Mouse (Mus musculus): ENCODE measurements around the gene Clnk. TPM values are rescaled to one million over a fixed set of nuclear protein-coding genes. Genes with fewer than 3 reads are reported as not detected.
"Not testable (repeated sequence)": the region's sequence is repeated elsewhere in the genome, so short reads cannot be mapped to it uniquely, and the experiment has no call there.

Clnk gene
- not detected in 2 replicates for total RNA-seq (2021)
- long read RNA-seq: 0 reads

DNA sequence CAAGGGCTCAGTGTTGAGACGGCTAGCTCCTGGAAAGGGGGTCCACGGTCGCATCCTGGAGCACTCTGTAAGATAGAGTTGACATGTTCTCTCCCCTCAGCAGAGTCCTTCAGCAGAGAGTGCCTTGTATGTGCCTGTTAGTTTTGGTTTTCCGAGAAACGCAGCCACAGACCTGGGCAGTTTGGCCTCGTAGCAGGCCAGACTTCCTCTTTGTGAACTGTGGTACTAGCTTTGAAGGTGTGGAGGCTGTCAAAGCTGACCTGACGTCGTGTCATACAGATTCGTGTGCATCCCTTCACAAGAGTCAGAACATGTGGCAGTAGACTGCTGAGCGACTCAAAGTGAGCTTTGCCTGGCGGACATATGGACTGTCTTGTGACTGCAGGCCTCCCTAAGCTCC is at the start of gene Clnk:
Gene Clnk, minus strand, starts transcription at position 191 of the 400 bp plus-strand sequence.
- DNase-seq: no peak

- DNase-seq: no peak
Observed at GRCm38 (mm10) chr5:38905271-38905670, 28.7 kb upstream of the Clnk start.

DNA sequence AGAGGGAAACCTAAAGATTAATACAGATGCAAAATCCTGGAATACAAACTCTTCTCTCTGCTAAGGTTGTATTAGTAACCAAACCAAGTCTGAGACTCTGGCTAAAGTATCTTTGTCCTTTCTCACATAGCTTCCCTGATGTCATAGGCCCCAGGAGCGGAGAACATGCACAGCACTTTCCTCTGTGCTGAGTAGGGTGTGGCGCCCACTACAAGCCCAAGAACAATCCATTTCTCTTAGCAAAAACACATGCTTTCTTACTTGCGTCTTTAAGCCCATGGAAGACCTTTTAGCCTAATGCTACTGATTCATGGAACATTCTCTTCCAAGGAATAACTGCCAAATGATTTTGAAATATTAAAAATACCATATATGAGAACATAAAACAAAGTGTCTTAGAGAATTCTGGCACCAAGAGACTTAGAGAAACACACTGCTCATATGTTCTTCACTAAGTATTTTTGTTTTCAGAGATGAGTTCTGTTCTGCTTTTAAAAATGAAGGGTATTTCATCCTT is 28.0 kb upstream of the Clnk start:
- no peak for DNase-seq

DNA sequence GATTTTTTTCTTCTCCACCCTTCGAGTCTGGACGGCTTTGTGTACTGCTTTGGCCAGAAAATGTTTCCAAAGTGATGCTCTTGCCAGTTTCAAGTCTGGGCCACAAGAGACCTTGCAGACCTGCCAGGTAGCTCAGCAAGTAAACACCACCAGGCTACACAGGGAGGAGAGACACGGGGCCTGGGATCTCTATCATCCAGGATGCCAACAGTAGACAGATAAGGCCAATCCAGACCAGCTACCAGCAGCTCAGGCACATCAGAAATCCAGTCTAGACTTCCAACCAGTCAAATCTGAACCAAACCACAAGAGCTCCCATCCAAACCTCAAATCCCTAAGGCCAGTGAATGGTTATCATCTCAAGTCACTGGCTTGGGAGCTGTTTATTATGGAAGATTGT is 26.3 kb upstream of the Clnk start:
- DNase-seq: no peak

GRCm38 (mm10) chr5:38899051-38899450 is 22.4 kb upstream of the Clnk start:
- no peak for DNase-seq

DNA sequence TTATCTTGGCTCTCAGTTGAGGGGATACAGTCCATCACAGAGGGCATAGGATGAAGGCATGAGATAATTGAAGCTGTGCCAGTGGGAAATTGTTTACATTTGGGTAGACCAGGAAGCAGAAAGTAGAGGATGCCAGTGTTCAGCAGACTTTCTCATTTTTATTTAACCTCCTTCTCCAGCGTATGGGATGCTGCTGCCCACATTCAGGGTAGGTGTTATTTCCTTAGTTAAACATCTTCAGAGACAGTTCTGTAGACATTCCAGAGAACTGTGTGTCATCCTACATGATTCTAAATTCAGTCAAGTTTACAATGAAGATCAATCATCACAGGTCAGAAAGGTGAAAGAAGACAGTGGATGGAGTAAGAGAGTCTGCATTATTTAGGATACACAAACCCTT is 12.0 kb upstream of the Clnk start:
- DNase-seq: no peak

DNA sequence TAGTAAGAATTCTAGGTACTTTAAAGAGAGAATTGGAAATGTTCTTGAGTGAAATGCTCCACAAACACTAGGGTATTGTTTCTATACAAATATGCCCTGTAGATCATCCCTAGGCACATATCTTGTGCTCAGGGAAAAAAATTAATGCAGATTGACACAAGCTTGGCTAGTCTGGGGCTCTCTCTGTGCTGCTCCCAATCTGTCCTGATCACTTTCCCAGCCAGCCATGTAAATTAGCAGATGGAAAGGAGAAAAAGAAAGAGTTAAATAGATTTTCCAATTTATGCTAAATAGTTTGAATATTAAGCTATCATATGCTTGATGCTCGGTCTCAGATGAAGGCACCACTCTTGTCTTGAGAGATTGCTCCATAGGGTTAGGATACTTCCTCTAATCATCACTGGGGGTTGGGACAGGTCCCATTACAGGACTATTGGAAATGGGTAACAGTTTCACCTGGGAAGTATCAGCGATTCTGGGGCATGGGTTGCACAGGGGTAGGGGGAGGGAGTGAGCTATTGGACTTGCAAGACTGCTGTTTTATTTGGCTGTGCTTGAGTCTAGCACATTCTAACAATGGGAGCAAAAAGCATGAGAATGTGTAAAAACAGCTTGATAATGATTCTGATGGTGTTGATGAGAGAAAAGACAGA is 10.1 kb upstream of the Clnk start:
- no peak for DNase-seq

- DNase-seq: not testable (repeated sequence)
Observed at GRCm38 (mm10) chr5:38882635-38883034, 6.0 kb upstream of the Clnk start.

GRCm38 (mm10) chr5:38881728-38882620 is 5.4 kb upstream of the Clnk start:
- no peak for DNase-seq

DNA sequence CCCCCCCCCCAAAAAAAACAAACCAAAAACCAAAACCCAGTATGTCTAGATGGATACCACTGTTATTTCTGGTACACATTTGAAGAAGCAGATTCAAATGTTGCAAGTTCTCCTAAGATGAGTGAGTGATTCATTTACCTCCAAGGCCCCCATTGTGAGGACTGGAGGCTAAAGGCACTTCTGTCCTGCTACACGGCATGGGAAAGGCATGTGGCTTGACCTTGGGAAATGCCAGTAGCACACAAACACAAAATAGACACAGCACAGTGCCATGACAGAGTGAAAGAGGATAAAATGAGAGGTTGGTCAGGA is 4.8 kb upstream of the Clnk start:
- peak; percentile 28 for DNase-seq

DNA sequence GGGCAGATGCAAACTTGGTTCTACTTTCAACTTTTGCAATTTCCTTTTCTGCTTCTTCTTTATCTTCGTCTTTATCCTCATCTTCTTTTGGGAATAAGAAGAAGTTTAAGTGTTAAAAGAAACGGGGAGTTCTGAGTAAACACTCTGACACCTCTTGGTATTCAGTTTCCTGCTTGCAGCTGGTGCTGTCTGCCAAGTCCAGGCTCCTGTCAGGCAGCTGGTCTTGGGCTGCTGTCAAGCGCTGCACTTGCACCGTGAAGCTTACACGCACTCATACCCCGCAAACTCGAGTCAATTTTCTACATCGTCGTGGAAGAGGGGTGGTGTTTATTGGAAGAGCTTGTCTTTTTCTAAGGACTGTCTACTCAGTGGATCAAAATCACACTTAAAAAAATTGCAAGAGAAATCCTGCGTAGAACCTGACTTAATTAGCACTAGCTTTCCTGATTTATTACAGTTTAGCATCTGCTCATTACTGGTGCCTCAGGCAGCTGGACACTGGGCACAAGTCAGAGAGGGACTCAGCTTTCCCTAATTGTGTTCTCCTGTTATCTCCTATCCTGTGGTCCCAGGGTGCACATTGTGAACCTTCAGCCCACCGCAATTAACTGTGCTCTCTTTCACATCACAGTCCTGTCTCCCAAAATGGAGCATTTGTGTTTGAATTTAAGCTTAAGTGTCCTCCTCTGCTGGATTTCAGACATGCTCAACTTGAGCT is 3.5 kb upstream of the Clnk start:
- no peak for DNase-seq

DNA sequence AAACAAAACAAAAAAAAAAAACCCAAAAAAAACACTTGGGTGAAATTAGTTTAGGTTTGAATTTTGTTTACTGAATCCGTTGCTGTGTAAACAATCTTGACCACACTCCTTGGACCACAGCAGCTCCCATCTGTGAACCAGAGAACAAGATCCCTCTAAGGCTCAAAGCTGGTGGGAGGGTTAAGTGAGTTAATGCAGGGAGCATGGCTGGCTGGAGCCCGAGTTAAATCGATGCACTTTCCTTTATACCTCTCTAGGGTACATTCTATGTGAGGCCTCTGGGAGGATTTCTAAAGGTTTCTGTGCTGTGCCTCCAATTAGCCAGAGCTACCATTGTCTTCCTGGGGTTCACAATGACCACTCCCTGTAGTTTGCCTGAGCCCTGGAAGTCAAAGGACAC is 1.2 kb downstream of the Clnk start:
- DNase-seq: no peak

DNA sequence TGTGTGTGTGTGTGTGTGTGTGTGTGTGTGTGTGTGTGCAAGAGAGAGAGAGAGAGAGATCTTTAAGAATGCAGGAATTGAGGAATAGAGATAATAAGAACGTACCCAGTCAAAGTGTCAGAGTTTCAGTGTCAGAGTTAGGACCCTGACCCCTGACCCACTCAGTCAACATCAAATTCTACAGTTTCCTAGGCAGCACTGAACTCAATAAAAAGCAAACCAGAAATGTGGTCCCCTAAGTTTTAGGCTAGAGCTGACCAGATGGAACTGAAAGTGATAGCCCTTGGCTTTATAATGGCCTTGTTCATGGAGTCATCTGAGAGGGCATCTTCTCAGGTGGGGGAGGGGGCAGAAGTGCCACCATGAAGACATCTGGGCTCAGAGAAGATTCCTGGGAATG is 1.7 kb downstream of the Clnk start:
- DNase-seq: no peak

- DNase-seq: no peak
Observed at GRCm38 (mm10) chr5:38872906-38873305, 3.7 kb downstream of the Clnk start.

- DNase-seq: no peak
Observed at GRCm38 (mm10) chr5:38871591-38871990, 5.0 kb downstream of the Clnk start.

DNA sequence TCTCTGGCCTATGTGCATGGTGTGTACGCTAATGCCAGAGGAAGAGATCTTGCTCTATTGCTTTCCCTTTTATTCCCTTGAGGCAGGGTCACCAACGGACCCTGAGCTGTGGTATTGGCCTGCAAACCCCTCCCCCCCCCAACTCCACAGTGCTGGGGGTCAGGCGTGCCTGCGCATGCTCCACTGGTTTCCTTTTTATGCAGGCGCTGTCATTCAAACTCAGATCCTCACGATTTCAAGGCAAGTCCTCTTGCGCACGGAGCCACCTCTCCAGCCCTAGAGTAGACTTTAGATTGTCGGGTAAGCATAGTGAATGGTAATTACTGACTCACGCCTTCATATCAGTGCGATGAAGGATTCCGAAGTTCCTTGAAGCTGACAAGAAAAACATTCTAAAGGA is 6.1 kb downstream of the Clnk start:
- DNase-seq: no peak

GRCm38 (mm10) chr5:38869976-38870375 is 6.6 kb downstream of the Clnk start:
- no peak for DNase-seq

GRCm38 (mm10) chr5:38864624-38865023 is 12.0 kb downstream of the Clnk start:
- DNase-seq: no peak

DNA sequence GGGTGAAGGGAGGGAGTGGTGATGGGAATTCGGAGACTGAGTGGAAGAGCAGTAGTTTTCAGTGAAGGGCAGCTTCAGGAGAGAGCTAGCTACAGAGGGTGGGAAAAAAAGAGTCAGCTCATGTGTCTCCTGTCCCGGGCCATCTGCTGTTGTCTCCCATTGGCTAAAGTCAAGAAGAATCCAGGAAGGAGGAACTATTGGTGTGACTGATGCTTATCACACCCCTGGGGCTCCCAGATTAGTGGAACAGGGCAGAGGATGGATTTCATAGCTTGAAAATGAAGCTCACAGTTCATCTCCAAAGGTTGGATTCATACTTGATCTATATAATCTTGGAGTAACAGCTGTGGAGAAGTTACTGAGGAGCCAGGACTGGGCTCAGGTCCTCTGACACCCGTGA is 13.6 kb downstream of the Clnk start:
- DNase-seq: no peak

DNA sequence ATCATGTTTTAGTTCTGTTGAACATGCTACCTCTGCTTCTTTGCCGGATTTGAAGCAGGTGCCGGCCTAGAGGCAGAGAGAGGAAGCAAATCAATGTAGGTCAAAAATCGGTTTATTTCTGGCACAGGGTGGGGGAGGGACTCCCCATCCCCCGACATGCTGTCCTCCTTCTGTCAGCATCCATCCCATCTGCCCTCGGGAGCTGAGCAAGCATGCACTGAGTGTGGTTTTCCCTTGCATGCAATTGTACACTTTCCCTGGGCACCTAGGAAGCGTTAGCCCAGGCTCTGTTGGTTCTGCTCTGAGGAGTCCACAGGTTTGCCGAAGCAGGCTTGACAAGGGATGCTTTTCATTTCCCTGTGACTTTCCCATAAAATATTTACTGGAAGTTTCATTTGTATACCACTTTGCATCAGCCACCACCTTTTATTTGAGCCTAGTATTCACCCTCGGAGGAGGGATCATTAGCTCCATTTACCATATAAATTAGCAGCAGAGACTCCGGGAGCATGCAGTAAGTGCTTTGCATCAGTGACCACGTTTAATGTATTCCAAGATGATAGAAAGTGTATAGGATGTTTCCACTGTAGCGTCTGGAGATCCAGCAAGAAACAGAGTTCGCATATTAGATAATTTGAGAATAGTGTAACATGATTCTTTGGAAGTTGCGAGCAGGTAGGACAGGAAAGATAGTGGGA is 14.2 kb downstream of the Clnk start:
- DNase-seq: no peak

GRCm38 (mm10) chr5:38858015-38858721 is 18.4 kb downstream of the Clnk start:
- DNase-seq: no peak

GRCm38 (mm10) chr5:38857591-38857990 is 19.0 kb downstream of the Clnk start:
- DNase-seq: no peak

Data from adrenal gland, postnatal 25 days (tissue).